Mouse (Mus musculus) limb, embryonic 13.5 days (tissue): ENCODE measurements at regions not wholly inside any gene's neighbourhood (a gene's known extent, or its start where the extent isn't known, plus 50 kb on each side); places are given as distances from the start of the nearest gene placed in this dataset.

Experiments
- ATAC-seq: fragments of 200-750 bp; cut with Nextera tagmentation; 2 replicates; pipeline ENCODE4 v1.8.0; 2017; ENCODE audit warnings: low read depth, moderate number of reproducible peaks, moderate TSS enrichment; ENCODE audit not compliant: low FRiP score
- H3K27ac ChIP-seq: fragments of 300-500 bp; sonication (generic); 2 replicates; pipeline ENCODE4 v1.5.1; 2015; ENCODE audit warnings: inconsistent platforms, mild to moderate bottlenecking, moderate library complexity
- H3K27me3 ChIP-seq: fragments of 300-500 bp; sonication (generic); 2 replicates; pipeline ENCODE4 v1.6.1; 2015; ENCODE audit warnings: mild to moderate bottlenecking, inconsistent platforms
- H3K36me3 ChIP-seq: fragments of 300-500 bp; sonication (generic); 2 replicates; pipeline ENCODE4 v1.6.1; 2015; ENCODE audit warnings: inconsistent platforms, mild to moderate bottlenecking, moderate library complexity
- H3K4me1 ChIP-seq: fragments of 300-500 bp; sonication (generic); 2 replicates; pipeline ENCODE4 v1.6.1; 2015; ENCODE audit warnings: inconsistent platforms
- H3K4me2 ChIP-seq: fragments of 300-500 bp; sonication (generic); replicated peaks from 2 replicates; pipeline ENCODE4 v1.6.1; 2015; ENCODE audit warnings: inconsistent platforms, mild to moderate bottlenecking, moderate library complexity
- H3K4me3 ChIP-seq: fragments of 300-500 bp; sonication (generic); 2 replicates; pipeline ENCODE4 v1.5.1; 2015; ENCODE audit warnings: moderate library complexity, mild to moderate bottlenecking, inconsistent platforms
- H3K9ac ChIP-seq: fragments of 300-500 bp; sonication (generic); 2 replicates; pipeline ENCODE4 v1.6.1; 2015; ENCODE audit warnings: mild to moderate bottlenecking, inconsistent platforms
- H3K9me3 ChIP-seq: fragments of 300-500 bp; sonication (generic); 2 replicates; pipeline ENCODE4 v1.6.1; 2016; ENCODE audit warnings: inconsistent platforms
- WGBS: fragments of 180-500 bp; shearing (Covaris S2); methylation state at CpG from one replicate; pipeline ENCODE4 v1.1.7; 2015; 5-methylcytosine and 5-hydroxymethylcytosine counted together

DNA sequence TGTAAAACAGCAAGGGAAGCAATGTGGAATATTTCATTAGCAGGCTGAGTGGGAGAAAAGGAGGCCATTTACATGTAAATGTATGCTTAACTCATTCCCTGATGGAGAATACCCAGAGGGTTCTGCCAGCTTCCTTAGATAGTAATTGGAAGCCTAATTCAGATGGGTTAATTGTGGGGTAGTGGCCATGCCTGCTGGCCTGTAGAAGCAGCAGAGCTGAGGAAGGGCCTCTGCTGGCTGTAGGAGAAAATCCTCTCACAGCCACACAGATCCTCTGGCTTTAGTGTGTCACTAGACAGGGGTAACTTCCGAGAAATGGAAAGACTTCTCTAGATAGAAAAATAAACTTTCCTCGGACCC lies 1588.7 kb upstream of the Got2 start:
- no peaks in the 10 kb centered on the region for H3K27me3 ChIP-seq
- no peak overlapping the region for H3K4me3 ChIP-seq
- H3K4me2 ChIP-seq = no peak overlapping the region
- H3K4me1 ChIP-seq = peaks cover 6% of the 10 kb centered on the region; the same call in 1 of the 2 replicates
- WGBS = 71% methylated on average over 2 of the region's 2 CpGs
- H3K9ac ChIP-seq = no peak overlapping the region
- H3K9me3 ChIP-seq = no peaks in the 10 kb centered on the region
- H3K27ac ChIP-seq = no peak overlapping the region
- ATAC-seq = no peak
- H3K36me3 ChIP-seq = no peaks in the 10 kb centered on the region

DNA sequence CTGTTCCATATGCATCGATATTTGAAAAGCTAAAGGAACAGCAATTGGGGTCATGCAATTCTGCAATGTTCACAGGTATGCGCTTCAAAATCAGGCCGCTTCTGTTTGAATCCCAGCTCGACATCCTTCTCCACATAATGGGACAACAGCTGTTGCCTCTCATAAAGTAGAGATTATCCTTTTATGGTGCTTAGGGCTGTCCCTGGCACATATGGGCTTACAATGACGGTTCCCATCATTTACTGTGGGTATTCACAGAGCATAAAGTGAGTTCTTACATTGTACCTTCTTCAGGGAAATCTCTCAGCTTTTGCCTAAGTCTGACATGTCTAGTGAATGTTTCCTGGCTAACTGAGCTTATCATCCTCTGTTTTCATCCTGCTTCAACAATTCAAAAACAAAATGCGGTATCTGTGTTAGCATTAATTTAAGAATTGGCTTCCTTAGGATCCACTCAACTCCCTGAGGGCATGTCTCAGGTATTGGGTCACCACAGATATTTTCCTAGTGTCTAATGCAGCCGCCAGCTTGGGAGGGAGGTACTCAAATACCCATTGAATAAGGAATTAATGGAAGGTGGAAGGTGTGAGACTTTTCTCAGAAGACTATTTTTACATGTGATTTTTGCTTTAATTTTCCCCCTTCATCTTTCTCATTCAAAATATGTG lies 1588.2 kb upstream of the Got2 start:
- 74% methylated on average over 7 of the region's 7 CpGs for WGBS
- no peaks in the 10 kb centered on the region for H3K36me3 ChIP-seq
- H3K4me3 ChIP-seq = no peak overlapping the region
- H3K4me2 ChIP-seq = no peak overlapping the region
- H3K9ac ChIP-seq = no peak overlapping the region
- peaks cover 6% of the 10 kb centered on the region; the same call in 1 of the 2 replicates for H3K4me1 ChIP-seq
- ATAC-seq = no peak
- H3K27me3 ChIP-seq = no peaks in the 10 kb centered on the region
- no peak overlapping the region for H3K27ac ChIP-seq
- no peaks in the 10 kb centered on the region for H3K9me3 ChIP-seq

DNA sequence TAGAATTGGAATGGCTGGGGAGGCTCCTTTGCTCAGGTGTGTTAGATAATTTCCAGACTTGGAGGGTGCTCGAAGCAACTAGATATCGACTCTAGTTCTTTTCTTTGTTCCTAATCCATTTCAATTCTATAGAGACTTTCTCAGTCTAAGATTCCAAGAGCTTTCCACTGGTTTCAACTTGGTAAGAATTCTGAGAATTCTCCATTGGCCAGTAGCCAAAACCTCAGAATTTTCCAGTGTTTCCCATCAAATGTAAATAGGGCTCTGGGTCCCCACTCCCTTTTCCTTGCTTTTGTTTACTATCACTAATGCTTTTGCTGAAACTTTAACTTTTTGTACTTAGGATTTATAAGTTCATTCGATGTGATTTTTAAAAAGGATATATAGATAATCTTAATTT lies 1585.0 kb upstream of the Got2 start:
- Histone ChIP-seq H3K36me3 (no peaks in the 10 kb centered on the region), H3K9me3 (no peaks in the 10 kb centered on the region), H3K27me3 (no peaks in the 10 kb centered on the region), H3K9ac (no peak overlapping the region), H3K27ac (no peak overlapping the region), H3K4me1 (peaks cover 6% of the 10 kb centered on the region; the same call in 1 of the 2 replicates), H3K4me2 (no peak overlapping the region), H3K4me3 (no peak overlapping the region)
- 60% methylated on average over 3 of the region's 3 CpGs for WGBS
- no peak for ATAC-seq

DNA sequence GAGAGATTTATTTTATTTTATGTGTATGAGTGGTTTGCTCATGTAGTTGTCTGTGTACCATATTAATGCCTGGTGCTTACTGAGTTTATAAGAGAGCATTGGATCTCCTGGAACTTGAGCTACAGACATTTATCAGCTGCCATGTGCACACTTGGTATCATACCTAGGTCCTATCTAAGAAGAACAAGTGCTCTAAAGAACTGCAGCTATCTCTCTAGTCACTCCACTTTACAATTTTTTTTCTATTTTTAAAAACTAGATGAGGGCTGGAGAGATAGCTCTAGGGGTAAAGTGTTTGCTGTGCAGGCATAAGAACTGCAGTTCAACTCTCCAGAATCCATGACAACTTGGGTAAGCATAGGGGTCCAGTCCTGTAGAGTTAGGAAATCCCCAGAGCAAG lies 1573.1 kb upstream of the Got2 start:
- Histone ChIP-seq H3K27ac (no peak overlapping the region), H3K36me3 (no peaks in the 10 kb centered on the region), H3K4me2 (no peak overlapping the region), H3K9me3 (no peaks in the 10 kb centered on the region), H3K9ac (no peak overlapping the region), H3K4me3 (no peak overlapping the region), H3K27me3 (no peaks in the 10 kb centered on the region), H3K4me1 (no peaks in the 10 kb centered on the region)
- no peak for ATAC-seq

DNA sequence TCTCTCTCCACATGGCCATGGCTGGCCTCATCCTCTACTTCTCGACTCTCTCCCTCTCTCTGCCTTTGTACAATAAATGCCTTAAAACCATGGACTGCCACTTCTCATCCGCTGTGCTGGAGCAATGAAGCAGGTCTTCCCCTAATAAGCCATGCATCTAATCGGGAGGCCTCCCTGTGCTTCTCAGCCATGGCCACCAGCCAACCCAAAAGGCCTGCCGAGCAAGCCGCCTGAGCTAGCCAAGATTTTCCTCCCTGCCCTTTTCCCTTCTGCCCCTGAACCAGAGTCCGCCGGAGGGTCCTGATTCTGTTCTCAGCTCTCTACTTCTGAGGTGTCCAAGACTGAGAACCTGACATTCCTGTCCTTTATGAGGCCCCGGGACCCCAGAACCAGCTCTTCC lies 1559.3 kb upstream of the Got2 start:
- Histone ChIP-seq H3K4me1 (no peaks in the 10 kb centered on the region), H3K27me3 (no peaks in the 10 kb centered on the region), H3K36me3 (no peaks in the 10 kb centered on the region), H3K27ac (no peak overlapping the region), H3K9me3 (no peaks in the 10 kb centered on the region), H3K9ac (no peak overlapping the region), H3K4me3 (no peak overlapping the region), H3K4me2 (no peak overlapping the region)
- WGBS = 91% methylated on average over 8 of the region's 8 CpGs
- no peak for ATAC-seq

DNA sequence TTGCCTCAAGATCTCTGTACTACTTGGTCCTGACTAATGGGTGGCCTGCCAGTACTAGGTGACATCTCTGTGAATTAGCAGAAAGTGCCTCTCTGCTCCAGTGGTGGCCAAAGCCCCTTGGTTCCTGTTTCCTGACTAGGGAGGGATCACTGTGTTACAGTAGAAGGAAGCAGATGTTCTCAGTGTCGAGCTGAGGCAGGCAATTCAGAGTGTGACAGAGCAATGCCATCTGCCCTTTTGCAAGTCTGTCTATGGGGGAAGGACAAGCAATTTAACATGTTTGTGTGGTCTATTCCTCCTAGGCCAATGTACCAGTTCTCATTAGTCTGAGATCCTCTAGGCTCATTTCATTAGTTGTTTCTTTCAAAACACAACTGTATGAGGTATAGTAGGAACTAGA lies 1553.1 kb upstream of the Got2 start:
- no peak for ATAC-seq
- Histone ChIP-seq H3K9ac (no peak overlapping the region), H3K27ac (no peak overlapping the region), H3K9me3 (no peaks in the 10 kb centered on the region), H3K4me2 (no peak overlapping the region), H3K36me3 (no peaks in the 10 kb centered on the region), H3K27me3 (no peaks in the 10 kb centered on the region), H3K4me3 (no peak overlapping the region), H3K4me1 (no peaks in the 10 kb centered on the region)
- WGBS = 32% methylated on average over 1 of the region's 1 CpGs

DNA sequence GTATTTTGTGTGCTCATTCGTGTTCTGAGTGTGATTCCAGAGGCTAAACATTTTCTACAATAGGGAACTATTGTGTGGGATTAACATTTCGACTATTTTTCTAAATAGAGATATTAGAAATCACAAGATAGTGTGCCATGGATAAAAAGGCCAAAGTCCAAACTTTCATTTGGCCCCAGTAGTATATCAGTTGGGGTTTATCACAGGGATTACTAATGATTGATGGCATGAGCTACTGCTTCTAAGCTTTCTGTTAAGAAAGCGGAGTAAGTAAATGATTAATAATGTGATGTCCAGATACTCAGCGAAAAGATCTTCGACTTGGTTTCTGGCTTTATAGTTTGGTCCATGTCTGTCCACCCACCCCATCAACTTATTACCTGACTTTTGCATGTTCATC lies 1545.2 kb upstream of the Got2 start:
- Histone ChIP-seq H3K4me3 (no peak overlapping the region), H3K36me3 (no peaks in the 10 kb centered on the region), H3K4me1 (no peaks in the 10 kb centered on the region), H3K9me3 (no peaks in the 10 kb centered on the region), H3K9ac (no peak overlapping the region), H3K27me3 (no peaks in the 10 kb centered on the region), H3K27ac (no peak overlapping the region), H3K4me2 (no peak overlapping the region)
- 80% methylated on average over 5 of the region's 5 CpGs for WGBS
- no peak for ATAC-seq

DNA sequence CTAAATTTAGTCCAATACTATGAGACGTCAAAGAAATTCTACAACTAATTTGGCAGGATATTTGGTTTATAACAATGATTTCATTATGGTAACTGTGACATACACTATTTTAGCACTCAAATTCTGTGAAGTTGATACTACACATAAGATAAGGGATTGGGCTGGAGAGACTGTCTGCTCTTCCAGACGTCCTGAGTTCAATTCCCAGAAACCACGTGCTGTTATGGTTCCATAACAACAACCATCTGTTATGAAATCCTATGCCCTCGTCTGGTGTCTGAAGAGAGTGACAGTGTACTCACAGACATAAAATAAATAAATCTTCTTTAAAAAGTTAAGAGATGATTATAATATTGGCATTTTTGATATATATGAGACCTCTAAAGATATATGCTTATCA lies 1543.1 kb upstream of the Got2 start:
- no peak overlapping the region for H3K27ac ChIP-seq
- no peak for ATAC-seq
- no peaks in the 10 kb centered on the region for H3K36me3 ChIP-seq
- H3K27me3 ChIP-seq = no peaks in the 10 kb centered on the region
- 56% methylated on average over 4 of the region's 4 CpGs for WGBS
- no peaks in the 10 kb centered on the region for H3K4me1 ChIP-seq
- no peak overlapping the region for H3K4me2 ChIP-seq
- H3K9ac ChIP-seq = no peak overlapping the region
- no peak overlapping the region for H3K4me3 ChIP-seq
- no peaks in the 10 kb centered on the region for H3K9me3 ChIP-seq

DNA sequence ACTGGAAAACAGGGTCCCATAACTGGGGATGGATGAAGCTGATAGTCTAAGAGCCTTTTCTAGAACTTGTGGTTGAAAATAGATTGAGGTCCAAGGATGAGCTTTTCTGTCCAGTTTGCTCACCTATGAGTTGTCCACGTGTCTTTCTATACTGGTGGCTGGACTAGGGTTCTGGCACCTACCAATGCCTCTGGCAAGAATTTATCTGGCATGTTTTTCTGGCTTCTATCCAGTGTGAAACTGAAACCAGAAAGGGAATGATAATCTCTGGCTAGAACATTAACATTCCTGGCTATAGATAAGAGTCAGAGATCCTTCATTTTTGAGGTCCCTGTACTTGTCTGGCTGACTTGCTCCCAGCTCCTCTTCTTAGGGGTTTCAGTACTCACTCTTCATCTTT lies 1534.0 kb upstream of the Got2 start:
- Histone ChIP-seq H3K27me3 (no peaks in the 10 kb centered on the region), H3K27ac (no peak overlapping the region), H3K9me3 (no peaks in the 10 kb centered on the region), H3K4me2 (no peak overlapping the region), H3K4me3 (no peak overlapping the region), H3K36me3 (no peaks in the 10 kb centered on the region), H3K9ac (no peak overlapping the region), H3K4me1 (no peaks in the 10 kb centered on the region)
- WGBS = 74% methylated on average over 1 of the region's 1 CpGs
- ATAC-seq = no peak

DNA sequence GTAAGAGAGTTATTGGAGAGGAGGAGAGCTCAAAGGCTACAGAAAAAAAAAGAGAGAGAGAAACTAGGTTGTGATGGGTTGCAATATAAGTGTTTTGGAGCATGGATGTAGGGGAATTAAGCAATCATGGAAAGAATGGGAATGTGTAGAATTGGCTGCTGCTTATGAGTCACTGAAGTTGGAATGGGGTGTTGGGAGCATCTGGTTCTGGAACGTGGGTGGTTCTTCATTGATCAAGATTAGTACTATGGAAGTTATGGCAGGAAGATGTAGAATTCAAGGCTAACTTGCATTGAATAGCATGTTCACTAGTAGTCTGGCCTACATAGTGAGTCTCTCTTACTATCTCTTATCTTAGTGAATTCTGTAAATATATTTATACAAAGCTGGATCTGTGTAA lies 1526.4 kb upstream of the Got2 start:
- Histone ChIP-seq H3K27me3 (no peaks in the 10 kb centered on the region), H3K4me3 (no peak overlapping the region), H3K4me2 (no peak overlapping the region), H3K36me3 (no peaks in the 10 kb centered on the region), H3K4me1 (no peaks in the 10 kb centered on the region), H3K9me3 (no peaks in the 10 kb centered on the region), H3K27ac (no peak overlapping the region), H3K9ac (no peak overlapping the region)
- ATAC-seq = no peak
- 78% methylated on average over 1 of the region's 1 CpGs for WGBS

DNA sequence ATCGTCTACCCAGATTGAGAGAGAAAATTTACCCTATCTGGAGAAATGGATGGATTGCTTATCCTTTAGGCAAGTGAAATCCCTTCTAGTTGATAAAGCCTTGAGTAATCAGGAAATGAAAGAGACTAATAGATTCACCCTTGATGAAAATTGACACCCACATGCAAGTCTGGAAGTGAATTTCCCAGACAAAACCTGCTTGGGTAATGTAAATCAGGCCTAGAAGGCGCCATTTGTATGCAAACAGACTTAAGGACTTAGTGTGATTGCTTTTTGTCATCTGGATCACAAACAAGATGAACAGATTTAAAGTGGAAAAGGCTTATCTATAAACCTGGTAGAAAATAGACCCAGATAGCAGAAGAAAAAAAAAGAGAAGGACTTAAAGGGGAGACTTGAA lies 1515.0 kb upstream of the Got2 start:
- no peaks in the 10 kb centered on the region for H3K4me1 ChIP-seq
- no peak overlapping the region for H3K9ac ChIP-seq
- no peaks in the 10 kb centered on the region for H3K9me3 ChIP-seq
- H3K4me2 ChIP-seq = no peak overlapping the region
- ATAC-seq = no peak
- no peaks in the 10 kb centered on the region for H3K27me3 ChIP-seq
- no peak overlapping the region for H3K27ac ChIP-seq
- WGBS = 87% methylated on average over 2 of the region's 2 CpGs
- no peaks in the 10 kb centered on the region for H3K36me3 ChIP-seq
- no peak overlapping the region for H3K4me3 ChIP-seq

DNA sequence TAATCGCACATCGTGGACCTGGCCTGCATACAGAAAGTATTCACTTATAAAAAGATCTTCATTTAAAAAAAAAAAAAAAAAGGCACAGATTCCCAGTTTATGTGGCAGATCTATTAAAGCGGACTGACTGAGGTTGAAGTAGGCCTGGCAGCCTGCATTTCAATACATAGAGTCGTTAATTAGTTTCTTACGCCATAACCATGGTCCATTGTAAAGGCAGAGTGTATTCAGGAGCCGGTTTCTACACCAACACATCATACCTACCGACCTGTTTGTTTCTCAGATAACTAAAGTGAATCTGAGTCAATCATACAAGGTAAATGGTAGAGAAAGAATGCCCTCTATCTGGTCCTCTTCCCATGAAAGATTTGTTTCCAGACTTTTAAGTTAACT lies 1509.0 kb upstream of the Got2 start:
- no peak for ATAC-seq
- H3K36me3 ChIP-seq = no peaks in the 10 kb centered on the region
- no peak overlapping the region for H3K27ac ChIP-seq
- H3K9ac ChIP-seq = no peak overlapping the region
- H3K27me3 ChIP-seq = no peaks in the 10 kb centered on the region
- WGBS = 24% methylated on average over 7 of the region's 7 CpGs
- H3K9me3 ChIP-seq = no peaks in the 10 kb centered on the region
- H3K4me2 ChIP-seq = no peak overlapping the region
- H3K4me3 ChIP-seq = no peak overlapping the region
- no peaks in the 10 kb centered on the region for H3K4me1 ChIP-seq

DNA sequence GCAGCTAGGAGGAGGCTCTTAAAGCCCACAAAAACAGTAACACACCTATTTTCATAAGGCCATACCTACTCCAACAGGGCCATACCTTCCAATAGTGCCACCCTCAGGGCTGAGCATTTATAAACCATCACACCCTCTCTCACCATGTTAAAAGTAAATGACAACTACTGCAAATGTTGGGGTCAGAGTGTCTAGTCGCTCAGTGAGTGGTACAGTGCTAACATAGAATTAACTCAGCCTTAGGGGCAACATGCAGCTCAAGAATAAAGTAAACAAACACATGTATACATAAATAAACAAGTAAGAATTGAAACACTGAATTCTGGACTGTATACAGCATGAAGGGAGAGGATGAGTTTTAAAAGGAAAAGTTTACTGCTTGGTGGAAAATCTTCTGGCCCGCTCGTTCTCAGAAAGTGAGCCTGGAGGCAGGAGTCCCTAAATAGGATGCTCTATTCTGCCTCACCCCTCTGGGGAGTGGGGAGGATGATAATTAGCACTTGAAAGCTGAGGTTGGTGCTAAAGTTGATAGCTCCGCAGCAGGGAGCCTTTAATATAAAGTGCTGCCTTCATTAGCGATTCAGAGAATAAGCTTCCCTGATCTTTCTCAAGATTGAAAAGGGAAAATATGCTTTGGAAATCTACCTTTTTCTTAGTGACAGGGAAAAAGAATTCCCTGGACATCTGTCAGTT lies 1508.4 kb upstream of the Got2 start:
- Histone ChIP-seq H3K27me3 (no peaks in the 10 kb centered on the region), H3K36me3 (no peaks in the 10 kb centered on the region), H3K4me1 (no peaks in the 10 kb centered on the region), H3K27ac (no peak overlapping the region), H3K9ac (no peak overlapping the region), H3K4me3 (no peak overlapping the region), H3K9me3 (no peaks in the 10 kb centered on the region), H3K4me2 (no peak overlapping the region)
- 21% methylated on average over 5 of the region's 5 CpGs for WGBS
- ATAC-seq = no peak
